9 mouse cellular contexts compared by ENCODE assay signal in the genomic region with DNA sequence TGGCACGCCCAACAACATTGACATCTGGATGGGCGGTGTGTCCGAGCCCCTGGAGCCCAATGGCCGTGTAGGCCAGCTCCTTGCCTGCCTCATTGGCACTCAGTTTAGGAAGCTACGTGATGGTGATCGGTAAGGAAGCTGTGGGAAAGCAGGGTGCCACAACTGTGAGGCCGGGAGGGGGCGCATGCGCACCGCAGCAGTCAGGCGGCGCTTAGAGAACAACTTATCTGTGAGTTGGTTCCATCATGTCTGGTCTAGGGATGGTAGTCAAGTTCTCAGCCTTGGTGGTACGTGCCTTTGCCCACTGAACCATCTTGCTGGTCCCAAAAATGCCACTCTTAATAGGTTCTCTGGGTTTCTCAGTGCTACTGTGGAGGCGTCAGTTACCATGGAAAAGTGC. TPM values are rescaled to one million over a fixed set of nuclear protein-coding genes. Genes with fewer than 3 reads are reported as not detected.
A peak's percentile ranks its signal among the peaks of the same experiment; 100 is the strongest.
DNase-seq lines count a peak whose midpoint lies in the region; ATAC-seq lines count a peak whose summit lies in the region.
"Had no signal": no experiment of that assay in that cellular context is flagged by ENCODE, and none has a peak within 500 bp of the region (broad histone marks: within the 10 kb centered on the region; RNA-seq: fewer than 3 reads in every experiment).

No protein-coding gene starts in this region.

- H3K27me3 ChIP-seq in hindbrain, embryonic 10.5 days (ENCODE audit: insufficient read depth, poor library complexity, severe bottlenecking): peaks cover 3% of the 10 kb centered on the region; the same call in 1 of the 2 replicates
- H3K27me3 ChIP-seq in hindbrain, embryonic 12.5 days: 0 out of 2 replicates have a peak, but pooled peaks cover 3% of the 10 kb centered on the region
- no peaks in the 10 kb centered on the region for H3K27me3 ChIP-seq in neural tube, embryonic 15.5 days (replicated peaks)
- H3K27me3 ChIP-seq: neural tube, embryonic 12.5 days had no signal

- H3K4me3 ChIP-seq in hindbrain, embryonic 10.5 days: no peak overlapping the region
- no peak overlapping the region for H3K4me3 ChIP-seq in hindbrain, embryonic 12.5 days
- H3K4me3 ChIP-seq in neural tube, embryonic 15.5 days (replicated peaks): no peak overlapping the region
- H3K4me3 ChIP-seq: neural tube, embryonic 12.5 days had no signal

- H3K36me3 ChIP-seq in hindbrain, embryonic 10.5 days: no peaks in the 10 kb centered on the region
- H3K36me3 ChIP-seq in hindbrain, embryonic 12.5 days: no peaks in the 10 kb centered on the region
- no peaks in the 10 kb centered on the region for H3K36me3 ChIP-seq in neural tube, embryonic 15.5 days
- H3K36me3 ChIP-seq: neural tube, embryonic 12.5 days had no signal

- peaks cover 15% of the 10 kb centered on the region; the same call in 1 of the 2 replicates for H3K4me1 ChIP-seq in hindbrain, embryonic 10.5 days (replicated peaks)
- H3K4me1 ChIP-seq in hindbrain, embryonic 12.5 days: 0 out of 2 replicates have a peak, but pooled peaks cover 2% of the 10 kb centered on the region
- H3K4me1 ChIP-seq in neural tube, embryonic 15.5 days: no peaks in the 10 kb centered on the region

- no peak for ATAC-seq in hindbrain, embryonic 12.5 days (ENCODE audit: low FRiP score)
- ATAC-seq in neural tube, embryonic 15.5 days (ENCODE audit: low FRiP score): no peak

- DNase-seq in hindbrain, embryonic 10.5 days (ENCODE audit: low spot score): peak; percentile 54
- peak; percentile 36 for DNase-seq in urinary bladder, postnatal 14 days (ENCODE audit: low spot score)
- no peak for DNase-seq in urinary bladder, postnatal 10 days (ENCODE audit: low spot score)
- DNase-seq in induced T-regulatory cell, adult 2 months (ENCODE audit: low read depth): peak; percentile 50
- no peak for DNase-seq in MN1 (ENCODE audit: low spot score)
- no peak for DNase-seq in urinary bladder, postnatal 25 days (ENCODE audit: low spot score)

- H3K9ac ChIP-seq in hindbrain, embryonic 12.5 days: no peak overlapping the region
- no peak overlapping the region for H3K9ac ChIP-seq in neural tube, embryonic 15.5 days (replicated peaks)
- H3K9ac ChIP-seq: neural tube, embryonic 12.5 days had no signal

- no peak overlapping the region for H3K4me2 ChIP-seq in hindbrain, embryonic 12.5 days (replicated peaks)
- 0 out of 2 replicates have a peak overlapping the region, but pooled peaks have one; percentile 15 for H3K4me2 ChIP-seq in neural tube, embryonic 15.5 days
- H3K4me2 ChIP-seq: neural tube, embryonic 12.5 days had no signal

- H3K9me3 ChIP-seq in hindbrain, embryonic 10.5 days: no peaks in the 10 kb centered on the region
- H3K9me3 ChIP-seq in hindbrain, embryonic 12.5 days (replicated peaks): no peaks in the 10 kb centered on the region
- H3K9me3 ChIP-seq in neural tube, embryonic 15.5 days (replicated peaks): no peaks in the 10 kb centered on the region
- H3K9me3 ChIP-seq: neural tube, embryonic 12.5 days had no signal

- peak overlapping the region; percentile 50; the same call in 1 of the 2 replicates for H3K27ac ChIP-seq in hindbrain, embryonic 10.5 days
- no peak overlapping the region for H3K27ac ChIP-seq in hindbrain, embryonic 12.5 days
- no peak overlapping the region for H3K27ac ChIP-seq in neural tube, embryonic 15.5 days (replicated peaks)
- H3K27ac ChIP-seq: neural tube, embryonic 12.5 days had no signal

- 48% methylated on average over 14 of the region's 14 CpGs for WGBS in hindbrain, embryonic 10.5 days
- 50% methylated on average over 14 of the region's 14 CpGs for WGBS in hindbrain, embryonic 12.5 days
- WGBS in neural tube, embryonic 15.5 days: 43% methylated on average over 14 of the region's 14 CpGs

RNA-seq across cellular contexts. Expression of a gene that starts 9.2 kb away (rescaled TPM):
- 2.8 and 5.0 TPM in 2 replicates for polyA plus RNA-seq in hindbrain, embryonic 10.5 days (2016; fragmentation: Nextera tagmentation; extraction: Ambion mirVana)
- polyA plus RNA-seq in hindbrain, embryonic 12.5 days (2016; fragmentation: Nextera tagmentation; extraction: Ambion mirVana): 1.7 and 2.3 TPM in 2 replicates
- 0.51 and 2.5 TPM in 2 replicates for polyA plus RNA-seq in neural tube, embryonic 15.5 days (2015; fragmentation: Nextera tagmentation; extraction: Ambion mirVana)

RNA-seq across cellular contexts. Expression of a gene that starts 25.5 kb away (rescaled TPM):
- polyA plus RNA-seq in hindbrain, embryonic 10.5 days (2016; fragmentation: Nextera tagmentation; extraction: Ambion mirVana): 0.31 and 0.57 TPM in 2 replicates
- 0.53 and 0.79 TPM in 2 replicates for polyA plus RNA-seq in hindbrain, embryonic 12.5 days (2016; fragmentation: Nextera tagmentation; extraction: Ambion mirVana)
- 1.0 and 2.7 TPM in 2 replicates for polyA plus RNA-seq in neural tube, embryonic 15.5 days (2015; fragmentation: Nextera tagmentation; extraction: Ambion mirVana)

RNA-seq across cellular contexts. Expression of a gene that starts 42.3 kb away (rescaled TPM):
- 7.8 and 10.5 TPM in 2 replicates for polyA plus RNA-seq in hindbrain, embryonic 10.5 days (2016; fragmentation: Nextera tagmentation; extraction: Ambion mirVana)
- 30.5 and 32.7 TPM in 2 replicates for polyA plus RNA-seq in hindbrain, embryonic 12.5 days (2016; fragmentation: Nextera tagmentation; extraction: Ambion mirVana)
- polyA plus RNA-seq in neural tube, embryonic 15.5 days (2015; fragmentation: Nextera tagmentation; extraction: Ambion mirVana): 34.5 and 43.8 TPM in 2 replicates

RNA-seq across cellular contexts. Expression of a gene that starts 50.4 kb away (rescaled TPM):
- polyA plus RNA-seq in hindbrain, embryonic 10.5 days (2016; fragmentation: Nextera tagmentation; extraction: Ambion mirVana): 17.2 and 18.6 TPM in 2 replicates
- 15.9 and 19.5 TPM in 2 replicates for polyA plus RNA-seq in hindbrain, embryonic 12.5 days (2016; fragmentation: Nextera tagmentation; extraction: Ambion mirVana)
- polyA plus RNA-seq in neural tube, embryonic 15.5 days (2015; fragmentation: Nextera tagmentation; extraction: Ambion mirVana): 12.1 and 12.4 TPM in 2 replicates

Comparison
In these comparisons a context has a peak if more than half of its experiments do, and no peak if none do; other contexts are left out.
1. DNase-seq: peak in hindbrain, embryonic 10.5 days (single experiment), urinary bladder, postnatal 14 days (single experiment) and induced T-regulatory cell, adult 2 months (single experiment); none in urinary bladder, postnatal 10 days (single experiment), MN1 (single experiment) and urinary bladder, postnatal 25 days (single experiment).